Mouse (Mus musculus) heart, postnatal 36 days (tissue): ENCODE measurements at regions not wholly inside any gene's neighbourhood (a gene's known extent, or its start where the extent isn't known, plus 50 kb on each side); places are given as distances from the start of the nearest gene placed in this dataset.
"Not testable (repeated sequence)": the region's sequence is repeated elsewhere in the genome, so short reads cannot be mapped to it uniquely, and the experiment has no call there.

ENCODE experiments used
- DNase-seq, 2 experiments: peaks; one replicate each; pipeline ENCODE4 v3.0.0; 2021 to 2022
- intact Hi-C: fragments of 180-260 bp; cut with DNase I; formaldehyde crosslinking; loops from one replicate; pipeline ENCODE4 v1.15.1; 2025

- intact Hi-C loops: no loop called here
- DNase-seq: no peak
Observed at GRCm38 (mm10) chr7:138758386-138758785, 87.5 kb upstream of the Ppp2r2d start.

GRCm38 (mm10) chr7:138748442-138748841 lies 97.4 kb upstream of the Ppp2r2d start:
- DNase-seq: no peak

GRCm38 (mm10) chr7:138746616-138747015 lies 99.3 kb upstream of the Ppp2r2d start:
- intact Hi-C loops: no loop called here

More at GRCm38 (mm10) chr7:138748442-138748841, 97.4 kb upstream of the Ppp2r2d start:
- intact Hi-C loops: no loop called here

GRCm38 (mm10) chr7:138742516-138742845 lies 103.4 kb upstream of the Ppp2r2d start:
- no peak for DNase-seq
- intact Hi-C loops: no loop called here

More at GRCm38 (mm10) chr7:138746616-138747015, 99.3 kb upstream of the Ppp2r2d start:
- no peak for DNase-seq

- intact Hi-C loops: no loop called here
Observed at GRCm38 (mm10) chr7:138741816-138742515, 103.9 kb upstream of the Ppp2r2d start.

GRCm38 (mm10) chr7:138734254-138734653 lies 111.6 kb upstream of the Ppp2r2d start:
- peak; percentile 30 to 33 for DNase-seq
- intact Hi-C loops: loop anchor here (1.0 kb wide), 1 partner anchor 93 kb away; no protein-coding TSS in a partner anchor

More at GRCm38 (mm10) chr7:138741816-138742515, 103.9 kb upstream of the Ppp2r2d start:
- DNase-seq: no peak

GRCm38 (mm10) chr7:138724829-138725228 lies 121.0 kb upstream of the Ppp2r2d start:
- intact Hi-C loops: loop anchor here (2.0 kb wide), 1 partner anchor 20 kb away; no protein-coding TSS in a partner anchor
- DNase-seq: no peak

- intact Hi-C loops: loop anchor here (10.0 kb wide), 1 partner anchor 65 kb away; no protein-coding TSS in a partner anchor
- DNase-seq: no peak
Observed at GRCm38 (mm10) chr7:138719608-138720007, 126.3 kb upstream of the Ppp2r2d start.

GRCm38 (mm10) chr7:138719115-138719514 lies 126.8 kb upstream of the Ppp2r2d start:
- intact Hi-C loops: loop anchor here (10.0 kb wide), 1 partner anchor 64 kb away; no protein-coding TSS in a partner anchor

GRCm38 (mm10) chr7:138714731-138715130 lies 131.1 kb upstream of the Ppp2r2d start:
- intact Hi-C loops: loop anchor here (10.0 kb wide), 1 partner anchor 60 kb away; no protein-coding TSS in a partner anchor
- DNase-seq: no peak

More at GRCm38 (mm10) chr7:138719115-138719514, 126.8 kb upstream of the Ppp2r2d start:
- no peak for DNase-seq

- DNase-seq: no peak
- intact Hi-C loops: no loop called here
Observed at GRCm38 (mm10) chr7:138708373-138708772, 137.5 kb upstream of the Ppp2r2d start.

GRCm38 (mm10) chr7:138699599-138699998 lies 146.3 kb upstream of the Ppp2r2d start:
- intact Hi-C loops, DNase-seq: not testable (repeated sequence)

GRCm38 (mm10) chr7:138682161-138682560 lies 163.7 kb upstream of the Ppp2r2d start:
- intact Hi-C loops: no loop called here
- no peak for DNase-seq

- no peak for DNase-seq
- intact Hi-C loops: no loop called here
Observed at GRCm38 (mm10) chr7:138680530-138680929, 165.3 kb upstream of the Ppp2r2d start.

GRCm38 (mm10) chr7:138679575-138679974 lies 166.3 kb upstream of the Ppp2r2d start:
- no peak for DNase-seq
- intact Hi-C loops: no loop called here

- intact Hi-C loops: no loop called here
- DNase-seq: no peak
Observed at GRCm38 (mm10) chr7:138672959-138673358, 172.9 kb upstream of the Ppp2r2d start.

- no peak for DNase-seq
- intact Hi-C loops: no loop called here
Observed at GRCm38 (mm10) chr7:138668337-138668736, 177.5 kb upstream of the Ppp2r2d start.

GRCm38 (mm10) chr7:138660124-138660523 lies 185.8 kb upstream of the Ppp2r2d start:
- intact Hi-C loops: no loop called here
- no peak for DNase-seq

- DNase-seq: no peak
- intact Hi-C loops: loop anchor here (10.0 kb wide), 1 partner anchor 57 kb away; no protein-coding TSS in a partner anchor
Observed at GRCm38 (mm10) chr7:138657521-138657920, 188.4 kb upstream of the Ppp2r2d start.

GRCm38 (mm10) chr7:138657076-138657475 lies 188.8 kb upstream of the Ppp2r2d start:
- intact Hi-C loops: loop anchor here (10.0 kb wide), 1 partner anchor 58 kb away; no protein-coding TSS in a partner anchor

GRCm38 (mm10) chr7:138655940-138656339 lies 189.9 kb upstream of the Ppp2r2d start:
- intact Hi-C loops: loop anchor here (10.0 kb wide), 1 partner anchor 59 kb away; no protein-coding TSS in a partner anchor
- DNase-seq: no peak

More at GRCm38 (mm10) chr7:138657076-138657475, 188.8 kb upstream of the Ppp2r2d start:
- no peak for DNase-seq

GRCm38 (mm10) chr7:138650946-138651345 lies 194.9 kb upstream of the Ppp2r2d start:
- intact Hi-C loops: loop anchor here (10.0 kb wide), 1 partner anchor 64 kb away; no protein-coding TSS in a partner anchor
- no peak for DNase-seq
